Comparison of ENCODE assay signal across 8 mouse cellular contexts in genomic region chr11:90002231-90002986, GRCm38 (mm10). TPM values are rescaled to one million over a fixed set of nuclear protein-coding genes. Genes with fewer than 3 reads are reported as not detected.
DNase-seq lines count a peak whose midpoint lies in the region; ATAC-seq and TF ChIP-seq lines count a peak whose summit lies in the region.

Pctp (minus strand) TSS chr11:90002894.

- peaks cover 15% of the 10 kb centered on the region for H3K36me3 ChIP-seq in G1E (replicated peaks)
- H3K36me3 ChIP-seq in forebrain, embryonic 13.5 days (ENCODE audit: poor library complexity, severe bottlenecking): no peaks in the 10 kb centered on the region
- H3K36me3 ChIP-seq in lung, postnatal 0 days (ENCODE audit: insufficient read depth, low read length): no peaks in the 10 kb centered on the region

- no peak for TF ChIP-seq EP300 in lung, postnatal 0 days (IDR thresholded peaks at IDR 0.05)

- ATAC-seq in G1E (ENCODE audit: extremely low read depth, insufficient number of reproducible peaks, low FRiP score, poor library complexity, severe bottlenecking): peak; percentile 97
- peak; percentile 93 for ATAC-seq in cerebellum, adult (ENCODE audit: insufficient number of reproducible peaks, low FRiP score, low TSS enrichment)
- ATAC-seq in forebrain, embryonic 13.5 days: peak; percentile 78
- ATAC-seq in lung, postnatal 0 days: peak; percentile 99

- peak within 1 kb of the TSS; percentile 74 for H3K4me3 ChIP-seq in G1E (ENCODE audit: low read depth, low read length)
- H3K4me3 ChIP-seq in forebrain, embryonic 13.5 days: peak within 1 kb of the TSS; percentile 48
- H3K4me3 ChIP-seq in lung, postnatal 0 days (ENCODE audit: low read depth, low read length): peak within 1 kb of the TSS; percentile 45

- no peak for TF ChIP-seq CTCF in G1E (IDR thresholded peaks at IDR 0.05; ENCODE audit: low read depth, low read length)
- no peak for TF ChIP-seq CTCF in lung, postnatal 0 days (IDR thresholded peaks at IDR 0.05)

- no peak within 1 kb of the TSS for H3K27ac ChIP-seq in forebrain, embryonic 13.5 days
- H3K27ac ChIP-seq in lung, postnatal 0 days (ENCODE audit: low read length): peak within 1 kb of the TSS; percentile 54

- peaks cover 10% of the 10 kb centered on the region for H3K9me3 ChIP-seq in G1E (replicated peaks)
- no peaks in the 10 kb centered on the region for H3K9me3 ChIP-seq in forebrain, embryonic 13.5 days (replicated peaks)
- H3K9me3 ChIP-seq in lung, postnatal 0 days (ENCODE audit: low read length): no peaks in the 10 kb centered on the region

- H3K9ac ChIP-seq in forebrain, embryonic 13.5 days: peak within 1 kb of the TSS; percentile 60
- 0 out of 2 replicates have a peak within 1 kb of the TSS, but pooled peaks have one; percentile 32 for H3K9ac ChIP-seq in lung, postnatal 0 days (replicated peaks; ENCODE audit: low read depth)

- peak within 1 kb of the TSS; percentile 70 for H3K4me2 ChIP-seq in forebrain, embryonic 13.5 days
- H3K4me2 ChIP-seq in lung, postnatal 0 days (replicated peaks; ENCODE audit: low read depth, low read length): peak within 1 kb of the TSS; percentile 87

- intact Hi-C loops in heart, postnatal 10 days (cut with DNase I): no loop called here

- H3K4me1 ChIP-seq in G1E (ENCODE audit: insufficient read depth, low read depth, low read length): peaks cover 16% of the 10 kb centered on the region
- H3K4me1 ChIP-seq in forebrain, embryonic 13.5 days: peaks cover 10% of the 10 kb centered on the region
- peaks cover 11% of the 10 kb centered on the region; the same call in 1 of the 2 replicates for H3K4me1 ChIP-seq in lung, postnatal 0 days (ENCODE audit: insufficient read depth, low read depth, low read length)

- no peaks in the 10 kb centered on the region for H3K27me3 ChIP-seq in G1E (ENCODE audit: insufficient read depth, low read length)
- no peaks in the 10 kb centered on the region for H3K27me3 ChIP-seq in forebrain, embryonic 13.5 days
- no peaks in the 10 kb centered on the region for H3K27me3 ChIP-seq in lung, postnatal 0 days (replicated peaks; ENCODE audit: insufficient read depth, low read length)

- DNase-seq in G1E (ENCODE audit: low spot score): peak; percentile 63
- peak; percentile 81 to 86 for DNase-seq in heart, postnatal 10 days
- peak; percentile 89 to 94 for DNase-seq in kidney, postnatal 4 days
- peak; percentile 96 for DNase-seq in lung, postnatal 0 days (ENCODE audit: low spot score)
- peak; percentile 72 for DNase-seq in ovary, adult 18-20 months (ENCODE audit: low spot score)
- DNase-seq in thymus, postnatal 14 days: peak; percentile 74

- WGBS in forebrain, embryonic 13.5 days: 13% methylated on average over 35 of the region's 35 CpGs
- 6% methylated on average over 35 of the region's 35 CpGs for WGBS in lung, postnatal 0 days

RNA-seq across cellular contexts. Expression of gene Pctp, which starts in this region (rescaled TPM):
- total RNA-seq in G1E (2014; fragmentation: Nextera tagmentation) (6.8 and 8.5 TPM in 2 replicates), G1E (2017) (25.8 and 26.4 TPM in 2 replicates)
- polyA plus RNA-seq in G1E (2012): 1.6 and 2.2 TPM in 2 replicates
- polyA plus RNA-seq in forebrain, embryonic 13.5 days (2015; fragmentation: Nextera tagmentation; extraction: Ambion mirVana): 2.6 TPM in 2 replicates
- 1 to 10 TPM; 4.5 to 5.6 TPM for total RNA-seq in heart, postnatal 10 days (2021)
- 11.0 and 11.5 TPM in 2 replicates for polyA plus RNA-seq in lung, postnatal 0 days (2015; fragmentation: Nextera tagmentation; extraction: Ambion mirVana)
